Mouse (Mus musculus): ENCODE results near the gene Chd9.

Chd9 gene

GRCm38 (mm10) chr8:91094135-91094534, 266.0 kb downstream of the Chd9 start:
- DNase-seq, result no peak

- no peak for DNase-seq
These were observed 270.0 kb downstream of the Chd9 start for GRCm38 (mm10) chr8:91098106-91098505.

Data from B cell, adult 2 months (primary cell).